Mouse (Mus musculus) heart, embryonic 12.5 days (tissue): ENCODE data around the gene 1600014C23Rik. TPM values are rescaled to one million over a fixed set of nuclear protein-coding genes. Genes with fewer than 3 reads are reported as not detected.

ENCODE experiments used
- ATAC-seq: fragments of 200-750 bp; cut with Nextera tagmentation; 2 replicates; pipeline ENCODE4 v1.8.0; 2017; ENCODE audit warnings: moderate TSS enrichment, moderate library complexity; ENCODE audit not compliant: insufficient number of reproducible peaks, low FRiP score
- H3K27ac ChIP-seq: fragments of 300-500 bp; sonication (generic); 2 replicates; pipeline ENCODE4 v1.5.1; 2016; ENCODE audit warnings: mild to moderate bottlenecking, moderate library complexity; ENCODE audit not compliant: poor library complexity, severe bottlenecking
- H3K27me3 ChIP-seq: fragments of 300-500 bp; sonication (generic); replicated peaks from 2 replicates; pipeline ENCODE4 v1.6.1; 2016; ENCODE audit warnings: mild to moderate bottlenecking, moderate library complexity
- H3K36me3 ChIP-seq: fragments of 300-500 bp; sonication (generic); 2 replicates; pipeline ENCODE4 v1.6.1; 2016; ENCODE audit warnings: mild to moderate bottlenecking, moderate library complexity
- H3K4me1 ChIP-seq: fragments of 300-500 bp; sonication (generic); replicated peaks from 2 replicates; pipeline ENCODE4 v1.6.1; 2016; ENCODE audit warnings: mild to moderate bottlenecking
- H3K4me2 ChIP-seq: fragments of 300-500 bp; sonication (generic); 2 replicates; pipeline ENCODE4 v1.6.1; 2016; ENCODE audit warnings: mild to moderate bottlenecking, moderate library complexity
- H3K4me3 ChIP-seq: fragments of 300-500 bp; sonication (generic); 2 replicates; pipeline ENCODE4 v1.5.1; 2016; ENCODE audit warnings: mild to moderate bottlenecking
- H3K9ac ChIP-seq: fragments of 300-500 bp; sonication (generic); 2 replicates; pipeline ENCODE4 v1.6.1; 2016; ENCODE audit warnings: mild to moderate bottlenecking, moderate library complexity
- H3K9me3 ChIP-seq: fragments of 300-500 bp; sonication (generic); replicated peaks from 2 replicates; pipeline ENCODE4 v1.6.1; 2016; ENCODE audit warnings: mild to moderate bottlenecking, moderate library complexity
- WGBS: fragments of 180-500 bp; shearing (Covaris S2); methylation state at CpG from one replicate; pipeline ENCODE4 v1.1.7; 2016; 5-methylcytosine and 5-hydroxymethylcytosine counted together
- polyA plus RNA-seq: library from polyadenylated mRNA; unstranded; fragments of >200 nt; fragmentation: Nextera tagmentation; extraction: Ambion mirVana; gene quantifications from 2 replicates; pipeline ENCODE4 v1.2.1, GENCODE M21; 2016

Gene 1600014C23Rik
- polyA plus RNA-seq, 1 experiment from 2014 or later: 0.61 TPM

GRCm38 (mm10) chr17:45752053-45752452 lies 18.4 kb upstream of the 1600014C23Rik start:
- Histone ChIP-seq H3K9me3 (no peaks in the 10 kb centered on the region), H3K27ac (no peak overlapping the region), H3K4me3 (no peak overlapping the region), H3K27me3 (peaks cover 16% of the 10 kb centered on the region), H3K4me1 (peaks cover 19% of the 10 kb centered on the region), H3K36me3 (no peaks in the 10 kb centered on the region), H3K4me2 (no peak overlapping the region), H3K9ac (no peak overlapping the region)
- WGBS: 79% methylated on average over 8 of the region's 8 CpGs
- no peak for ATAC-seq

- no peak overlapping the region for H3K4me2 ChIP-seq
- WGBS: 91% methylated on average over 1 of the region's 1 CpGs
- no peak for ATAC-seq
- no peaks in the 10 kb centered on the region for H3K9me3 ChIP-seq
- H3K4me3 ChIP-seq: no peak overlapping the region
- H3K4me1 ChIP-seq: peaks cover 22% of the 10 kb centered on the region
- H3K27me3 ChIP-seq: peaks cover 17% of the 10 kb centered on the region
- H3K27ac ChIP-seq: no peak overlapping the region
- no peaks in the 10 kb centered on the region for H3K36me3 ChIP-seq
- no peak overlapping the region for H3K9ac ChIP-seq
Observed at GRCm38 (mm10) chr17:45751359-45751758, 17.7 kb upstream of the 1600014C23Rik start.

- Histone ChIP-seq H3K9ac (0 out of 2 replicates have a peak overlapping the region, but pooled peaks have one; percentile 11), H3K27me3 (peaks cover 10% of the 10 kb centered on the region), H3K36me3 (no peaks in the 10 kb centered on the region), H3K27ac (peak overlapping the region; percentile 18; the same call in 1 of the 2 replicates), H3K4me1 (peaks cover 22% of the 10 kb centered on the region), H3K9me3 (no peaks in the 10 kb centered on the region), H3K4me3 (no peak overlapping the region), H3K4me2 (no peak overlapping the region)
- WGBS: 44% methylated on average over 6 of the region's 6 CpGs
- no peak for ATAC-seq
Observed at GRCm38 (mm10) chr17:45749100-45749499, 15.5 kb upstream of the 1600014C23Rik start.

GRCm38 (mm10) chr17:45747858-45748785 lies 14.5 kb upstream of the 1600014C23Rik start:
- Histone ChIP-seq H3K4me2 (no peak overlapping the region), H3K9ac (0 out of 2 replicates have a peak overlapping the region, but pooled peaks have one; percentile 11), H3K27me3 (peaks cover 10% of the 10 kb centered on the region), H3K4me3 (no peak overlapping the region), H3K9me3 (no peaks in the 10 kb centered on the region), H3K27ac (peak overlapping the region; percentile 18; the same call in 1 of the 2 replicates), H3K36me3 (no peaks in the 10 kb centered on the region), H3K4me1 (peaks cover 25% of the 10 kb centered on the region)
- WGBS: 53% methylated on average over 16 of the region's 16 CpGs
- peak; percentile 67; the same call in 1 of the 2 replicates for ATAC-seq

GRCm38 (mm10) chr17:45747293-45747692 lies 13.6 kb upstream of the 1600014C23Rik start:
- Histone ChIP-seq H3K27me3 (peaks cover 10% of the 10 kb centered on the region), H3K4me3 (no peak overlapping the region), H3K9me3 (no peaks in the 10 kb centered on the region), H3K4me2 (no peak overlapping the region), H3K27ac (no peak overlapping the region), H3K9ac (no peak overlapping the region), H3K4me1 (peaks cover 31% of the 10 kb centered on the region), H3K36me3 (no peaks in the 10 kb centered on the region)
- 81% methylated on average over 4 of the region's 4 CpGs for WGBS
- ATAC-seq: no peak

- Histone ChIP-seq H3K4me1 (peaks cover 31% of the 10 kb centered on the region), H3K27me3 (peaks cover 10% of the 10 kb centered on the region), H3K4me2 (no peak overlapping the region), H3K9me3 (no peaks in the 10 kb centered on the region), H3K9ac (no peak overlapping the region), H3K4me3 (no peak overlapping the region), H3K36me3 (no peaks in the 10 kb centered on the region), H3K27ac (no peak overlapping the region)
- no peak for ATAC-seq
- WGBS: 65% methylated on average over 12 of the region's 12 CpGs
Observed at GRCm38 (mm10) chr17:45746755-45747154, 13.1 kb upstream of the 1600014C23Rik start.

GRCm38 (mm10) chr17:45745629-45746028 lies 12.0 kb upstream of the 1600014C23Rik start:
- Histone ChIP-seq H3K4me2 (no peak overlapping the region), H3K27ac (no peak overlapping the region), H3K27me3 (peaks cover 10% of the 10 kb centered on the region), H3K9ac (no peak overlapping the region), H3K36me3 (no peaks in the 10 kb centered on the region), H3K4me3 (no peak overlapping the region), H3K9me3 (no peaks in the 10 kb centered on the region), H3K4me1 (peaks cover 31% of the 10 kb centered on the region)
- no peak for ATAC-seq
- WGBS: 86% methylated on average over 2 of the region's 2 CpGs

- Histone ChIP-seq H3K9ac (peak overlapping the region; percentile 17; the same call in 1 of the 2 replicates), H3K4me2 (no peak overlapping the region), H3K36me3 (no peaks in the 10 kb centered on the region), H3K27me3 (peaks cover 5% of the 10 kb centered on the region), H3K4me3 (no peak overlapping the region), H3K4me1 (peaks cover 12% of the 10 kb centered on the region), H3K27ac (no peak overlapping the region), H3K9me3 (no peaks in the 10 kb centered on the region)
- 32% methylated on average over 13 of the region's 13 CpGs for WGBS
- no peak for ATAC-seq
Observed at GRCm38 (mm10) chr17:45742371-45743147, 8.9 kb upstream of the 1600014C23Rik start.

GRCm38 (mm10) chr17:45737078-45737601 lies 3.5 kb upstream of the 1600014C23Rik start:
- peak overlapping the region; percentile 55 for H3K27ac ChIP-seq
- no peaks in the 10 kb centered on the region for H3K9me3 ChIP-seq
- H3K4me1 ChIP-seq: peaks cover 42% of the 10 kb centered on the region
- whole genome bisulfite sequencing: 16% methylated on average over 10 of the region's 10 CpGs
- H3K27me3 ChIP-seq: peaks cover 13% of the 10 kb centered on the region
- ATAC-seq: peak; percentile 9; the same call in 1 of the 2 replicates
- H3K36me3 ChIP-seq: no peaks in the 10 kb centered on the region
- peak overlapping the region; percentile 80 for H3K9ac ChIP-seq
- H3K4me3 ChIP-seq: peak overlapping the region; percentile 53
- H3K4me2 ChIP-seq: peak overlapping the region; percentile 76

- Histone ChIP-seq H3K4me3 (peak overlapping the region; percentile 53), H3K27me3 (peaks cover 17% of the 10 kb centered on the region), H3K4me1 (peaks cover 42% of the 10 kb centered on the region), H3K36me3 (no peaks in the 10 kb centered on the region), H3K9me3 (no peaks in the 10 kb centered on the region), H3K27ac (peak overlapping the region; percentile 82), H3K9ac (peak overlapping the region; percentile 80), H3K4me2 (peak overlapping the region; percentile 76)
- under 1% methylated on average over 56 of the region's 72 CpGs for WGBS
- ATAC-seq: peak; percentile 71
Observed at GRCm38 (mm10) chr17:45736311-45737077, 2.9 kb upstream of the 1600014C23Rik start.
